Mouse (Mus musculus): ENCODE results near the gene Rrp7a.

Rrp7a gene

GRCm38 (mm10) chr15:83100332-83100662, 22.3 kb downstream of the Rrp7a start:
- TF ChIP-seq GATA4 (IDR thresholded peaks at IDR 0.05; ENCODE audit: insufficient replicate concordance, low read length) = no peak

- no peak; the same call in 1 of the 2 replicates for TF ChIP-seq GATA4 (IDR thresholded peaks at IDR 0.05; ENCODE audit: insufficient replicate concordance, low read length)
Measured at GRCm38 (mm10) chr15:83099533-83100331, 22.9 kb downstream of the Rrp7a start.

GRCm38 (mm10) chr15:83095950-83096349, 26.7 kb downstream of the Rrp7a start:
- no peak for TF ChIP-seq GATA4 (IDR thresholded peaks at IDR 0.05; ENCODE audit: insufficient replicate concordance, low read length)

GRCm38 (mm10) chr15:83093687-83094086, 28.9 kb downstream of the Rrp7a start:
- TF ChIP-seq GATA4 (IDR thresholded peaks at IDR 0.05; ENCODE audit: insufficient replicate concordance, low read length) = no peak

GRCm38 (mm10) chr15:83090874-83091273, 31.7 kb downstream of the Rrp7a start:
- no peak for TF ChIP-seq GATA4 (IDR thresholded peaks at IDR 0.05; ENCODE audit: insufficient replicate concordance, low read length)

GRCm38 (mm10) chr15:83089429-83089605, 33.3 kb downstream of the Rrp7a start, which contains the start of gene Serhl:
Gene Serhl (plus strand): TSS chr15:83089506.
- no peak for TF ChIP-seq GATA4 (IDR thresholded peaks at IDR 0.05; ENCODE audit: insufficient replicate concordance, low read length)

- no peak for TF ChIP-seq GATA4 (IDR thresholded peaks at IDR 0.05; ENCODE audit: insufficient replicate concordance, low read length)
Measured at GRCm38 (mm10) chr15:83088495-83089428, 33.8 kb downstream of the Rrp7a start.

GRCm38 (mm10) chr15:83086636-83087328, 35.8 kb downstream of the Rrp7a start:
- TF ChIP-seq GATA4 (IDR thresholded peaks at IDR 0.05; ENCODE audit: insufficient replicate concordance, low read length) = no peak

- TF ChIP-seq GATA4 (IDR thresholded peaks at IDR 0.05; ENCODE audit: insufficient replicate concordance, low read length) = no peak
Measured at GRCm38 (mm10) chr15:83085901-83086300, 36.7 kb downstream of the Rrp7a start.

GRCm38 (mm10) chr15:83084022-83084640, 38.5 kb downstream of the Rrp7a start:
- TF ChIP-seq GATA4 (IDR thresholded peaks at IDR 0.05; ENCODE audit: insufficient replicate concordance, low read length) = no peak

GRCm38 (mm10) chr15:83083530-83083929, 39.1 kb downstream of the Rrp7a start:
- TF ChIP-seq GATA4 (IDR thresholded peaks at IDR 0.05; ENCODE audit: insufficient replicate concordance, low read length) = no peak

- no peak for TF ChIP-seq GATA4 (IDR thresholded peaks at IDR 0.05; ENCODE audit: insufficient replicate concordance, low read length)
Measured at GRCm38 (mm10) chr15:83075607-83076525, 46.7 kb downstream of the Rrp7a start.

- no peak for TF ChIP-seq GATA4 (IDR thresholded peaks at IDR 0.05; ENCODE audit: insufficient replicate concordance, low read length)
Measured at GRCm38 (mm10) chr15:83074179-83074578, 48.4 kb downstream of the Rrp7a start.

- no peak for TF ChIP-seq GATA4 (IDR thresholded peaks at IDR 0.05; ENCODE audit: insufficient replicate concordance, low read length)
Measured at GRCm38 (mm10) chr15:83071752-83072151, 50.8 kb downstream of the Rrp7a start.
